Mouse (Mus musculus): ENCODE data around the gene Ahnak. TPM values are rescaled to one million over a fixed set of nuclear protein-coding genes. Genes with fewer than 3 reads are reported as not detected.

The Ahnak gene
- total RNA-seq, 2 experiments from 2014 or later: 17.2 to 18.5 TPM

Other genes starting within 250 kb of the Ahnak start
- 1 to 10 TPM; 1.4 to 1.8 TPM for gene 1700092M07Rik, start 248.6 kb upstream of the Ahnak start, total RNA-seq (2021)
- gene Stx5a, start 247.9 kb upstream of the Ahnak start, total RNA-seq (2021): 10 to 100 TPM; 61.9 to 64.8 TPM
- gene Nxf1, start 232.2 kb upstream of the Ahnak start, total RNA-seq (2021): 10 to 100 TPM; 72.7 to 79.7 TPM
- gene Tmem223, start 218.3 kb upstream of the Ahnak start, total RNA-seq (2021): 100 to 1,000 TPM in 1 of 2 experiments, 10 to 100 TPM in 1; 99.9 to 120 TPM
- gene Tmem179b, start 214.8 kb upstream of the Ahnak start, total RNA-seq (2021): 1 to 10 TPM; 7.0 to 9.3 TPM
- 10 to 100 TPM; 18.2 to 19.0 TPM for gene Taf6l, start 202.9 kb upstream of the Ahnak start, total RNA-seq (2021)
- gene Polr2g, start 190.7 kb upstream of the Ahnak start, total RNA-seq (2021): 100 to 1,000 TPM; 107 to 109 TPM
- gene Zbtb3, start 186.7 kb upstream of the Ahnak start, total RNA-seq (2021): 1 to 10 TPM; 4.2 to 5.2 TPM
- gene Ttc9c, start 170.0 kb upstream of the Ahnak start, total RNA-seq (2021): 10 to 100 TPM; 27.8 to 34.5 TPM
- 100 to 1,000 TPM; 112 to 115 TPM for gene Hnrnpul2, start 169.3 kb upstream of the Ahnak start, total RNA-seq (2021)
- gene AC129217.1, start 159.5 kb upstream of the Ahnak start, total RNA-seq (2021): 10 to 100 TPM in 1 of 2 experiments, not detected in 1; 15.9 TPM
- gene Bscl2, start 151.8 kb upstream of the Ahnak start, total RNA-seq (2021): 100 to 1,000 TPM; 105 to 115 TPM
- 100 to 1,000 TPM; 291 to 295 TPM for gene Gng3, start 150.1 kb upstream of the Ahnak start, total RNA-seq (2021)
- gene Lrrn4cl, start 138.5 kb upstream of the Ahnak start, total RNA-seq (2021): under 1 TPM; 0.66 to 0.78 TPM
- 100 to 1,000 TPM; 112 to 116 TPM for gene Ubxn1, start 117.8 kb upstream of the Ahnak start, total RNA-seq (2021)
- gene Uqcc3, start 108.4 kb upstream of the Ahnak start, total RNA-seq (2021): 10 to 100 TPM; 32.1 to 37.5 TPM
- gene Lbhd1, start 105.6 kb upstream of the Ahnak start, total RNA-seq (2021): 1 to 10 TPM; 4.8 to 9.8 TPM
- gene Gm49403, start 105.4 kb upstream of the Ahnak start, total RNA-seq (2021): not detected
- gene 1810009A15Rik, start 100.4 kb upstream of the Ahnak start, total RNA-seq (2021): 10 to 100 TPM; 18.9 to 27.6 TPM
- 1 to 10 TPM; 3.8 to 4.6 TPM for gene Gm49416, start 100.4 kb upstream of the Ahnak start, total RNA-seq (2021)
- gene Ints5, start 96.3 kb upstream of the Ahnak start, total RNA-seq (2021): 10 to 100 TPM; 24.6 to 25.0 TPM
- 100 to 1,000 TPM; 103 to 111 TPM for gene Ganab, start 91.2 kb upstream of the Ahnak start, total RNA-seq (2021)
- gene B3gat3, start 68.9 kb upstream of the Ahnak start, total RNA-seq (2021): 100 to 1,000 TPM; 121 to 130 TPM
- gene Rom1, start 59.9 kb upstream of the Ahnak start, total RNA-seq (2021): 1 to 10 TPM; 2.3 to 2.4 TPM
- gene Eml3, start 59.7 kb upstream of the Ahnak start, total RNA-seq (2021): 10 to 100 TPM; 11.0 to 11.9 TPM
- gene Mta2, start 47.4 kb upstream of the Ahnak start, total RNA-seq (2021): 10 to 100 TPM; 60.6 to 67.9 TPM
- gene Tut1, start 35.4 kb upstream of the Ahnak start, total RNA-seq (2021): 10 to 100 TPM; 15.6 to 16.2 TPM
- 100 to 1,000 TPM; 283 to 287 TPM for gene Eef1g, start 22.2 kb upstream of the Ahnak start, total RNA-seq (2021)
- not detected for gene Scgb1a1, start 98.7 kb downstream of the Ahnak start, total RNA-seq (2021)
- 100 to 1,000 TPM; 111 to 126 TPM for gene Asrgl1, start 146.4 kb downstream of the Ahnak start, total RNA-seq (2021)

All from layer of hippocampus, postnatal 10 days (tissue).